Mouse (Mus musculus) heart, embryonic 11.5 days (tissue): ENCODE data around the gene Defa17. TPM values are rescaled to one million over a fixed set of nuclear protein-coding genes. Genes with fewer than 3 reads are reported as not detected.
"Not testable (repeated sequence)": the region's sequence is repeated elsewhere in the genome, so short reads cannot be mapped to it uniquely, and the experiment has no call there.

Source experiments
- ATAC-seq: fragments of 200-750 bp; cut with Nextera tagmentation; replicated peaks from 2 replicates; pipeline ENCODE4 v1.8.0; 2017; ENCODE audit warnings: moderate library complexity; ENCODE audit not compliant: insufficient number of reproducible peaks, low FRiP score, low TSS enrichment
- H3K27ac ChIP-seq: fragments of 300-500 bp; sonication (generic); 2 replicates; pipeline ENCODE4 v1.5.1; 2014; ENCODE audit warnings: mild to moderate bottlenecking, low read depth, low read length
- H3K27me3 ChIP-seq: fragments of 300-500 bp; sonication (generic); 2 replicates; pipeline ENCODE4 v1.6.1; 2014; ENCODE audit warnings: mild to moderate bottlenecking, low read length, mixed read lengths; ENCODE audit not compliant: control insufficient read depth, insufficient read depth
- H3K36me3 ChIP-seq: fragments of 300-500 bp; sonication (generic); 2 replicates; pipeline ENCODE4 v1.6.1; 2014; ENCODE audit warnings: mild to moderate bottlenecking, low read length, moderate library complexity, mixed read lengths; ENCODE audit not compliant: control insufficient read depth, insufficient read depth
- H3K4me1 ChIP-seq: fragments of 300-500 bp; sonication (generic); 2 replicates; pipeline ENCODE4 v1.6.1; 2014; ENCODE audit warnings: low read length; ENCODE audit not compliant: control insufficient read depth, insufficient read depth
- H3K4me2 ChIP-seq: fragments of 300-500 bp; sonication (generic); 2 replicates; pipeline ENCODE4 v1.6.1; 2014; ENCODE audit warnings: mild to moderate bottlenecking, moderate library complexity
- H3K4me3 ChIP-seq: fragments of 300-500 bp; sonication (generic); 2 replicates; pipeline ENCODE4 v1.5.1; 2014; ENCODE audit warnings: low read depth, low read length
- H3K9ac ChIP-seq: fragments of 300-500 bp; sonication (generic); 2 replicates; pipeline ENCODE4 v1.6.1; 2014; ENCODE audit warnings: mild to moderate bottlenecking, low read depth, low read length, moderate library complexity
- H3K9me3 ChIP-seq: fragments of 300-500 bp; sonication (generic); replicated peaks from 2 replicates; pipeline ENCODE4 v1.6.1; 2016; ENCODE audit warnings: low read length; ENCODE audit not compliant: control insufficient read depth
- WGBS: fragments of 180-500 bp; shearing (Covaris S2); extraction: QIAGEN DNeasy Blood & Tissue Kit; methylation state at CpG from one replicate; pipeline ENCODE4 v1.1.7; 2014; ENCODE audit not compliant: insufficient replicate concordance; 5-methylcytosine and 5-hydroxymethylcytosine counted together
- polyA plus RNA-seq: library from polyadenylated mRNA; unstranded; fragments of >200 nt; fragmentation: Nextera tagmentation; extraction: Ambion mirVana; gene quantifications from 2 replicates; pipeline ENCODE4 v1.2.1, GENCODE M21; 2014

Gene Defa17
- polyA plus RNA-seq = not detected in 2 replicates

- not testable (repeated sequence) for H3K4me1 ChIP-seq, H3K36me3 ChIP-seq, H3K27me3 ChIP-seq, ATAC-seq, H3K9ac ChIP-seq, H3K27ac ChIP-seq, H3K9me3 ChIP-seq, H3K4me2 ChIP-seq, H3K4me3 ChIP-seq
- WGBS = no CpG with 5 or more reads among the region's 2 CpGs
These were observed at the start of gene Defa17 for GRCm38 (mm10) chr8:21655480-21655879. TSS of gene Defa17 (plus strand) at chr8:21655780.

DNA sequence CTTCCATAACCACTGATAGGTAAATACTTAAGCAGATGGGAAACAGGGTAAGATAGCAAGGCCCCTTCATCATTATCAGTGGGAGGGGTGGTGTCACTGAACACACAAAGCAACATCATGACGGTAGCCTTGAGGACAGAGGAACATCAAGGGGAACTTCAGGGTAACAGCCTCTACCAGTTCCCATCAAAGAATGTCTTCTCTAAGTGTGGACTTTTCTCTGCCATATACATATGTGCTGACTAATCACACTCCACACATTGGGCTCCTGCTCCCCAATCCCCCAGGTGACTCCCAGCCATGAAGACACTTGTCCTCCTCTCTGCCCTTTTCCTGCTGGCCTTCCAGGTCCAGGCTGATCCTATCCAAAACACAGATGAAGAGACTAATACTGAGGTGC lies 37.7 kb upstream of the Defa17 start, which contains the start of gene Defa26:
Gene Defa26 (plus strand): TSS at position 301 of the 400 bp plus-strand sequence.
- not testable (repeated sequence) for H3K9ac ChIP-seq, H3K27ac ChIP-seq, H3K27me3 ChIP-seq, H3K4me2 ChIP-seq, H3K36me3 ChIP-seq, H3K9me3 ChIP-seq, ATAC-seq, H3K4me3 ChIP-seq, H3K4me1 ChIP-seq
- no CpG with 5 or more reads among the region's 1 CpGs for WGBS

GRCm38 (mm10) chr8:21665497-21665896 lies 9.9 kb downstream of the Defa17 start, which contains the start of gene Defa34:
TSS of gene Defa34 (plus strand) at chr8:21665797.
- not testable (repeated sequence) for H3K36me3 ChIP-seq, H3K27me3 ChIP-seq, H3K4me1 ChIP-seq, H3K9me3 ChIP-seq, H3K27ac ChIP-seq, ATAC-seq, H3K9ac ChIP-seq, H3K4me2 ChIP-seq, H3K4me3 ChIP-seq
- no CpG with 5 or more reads among the region's 1 CpGs for WGBS

DNA sequence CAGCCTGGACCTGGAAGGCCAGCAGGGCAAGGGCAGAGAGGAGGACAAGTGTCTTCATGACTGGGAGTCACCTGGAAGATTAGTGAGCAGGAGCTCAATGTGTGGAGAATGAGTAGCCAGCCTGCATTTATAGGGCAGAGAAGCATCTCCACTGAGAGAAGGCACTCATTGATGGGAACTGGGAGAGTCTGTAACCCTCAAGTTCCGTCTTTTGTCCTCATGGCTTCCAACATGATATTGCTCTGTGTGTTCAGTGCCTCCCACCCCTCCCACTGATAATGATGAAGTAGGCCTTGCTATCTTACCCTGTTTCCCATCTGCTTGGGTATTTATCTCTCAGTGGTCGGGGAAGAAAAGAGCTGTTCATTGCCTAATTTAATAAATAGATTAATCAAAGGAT lies 48.0 kb downstream of the Defa17 start, which contains the start of gene AY761184:
Gene AY761184 (minus strand): TSS at position 101 of the 400 bp plus-strand sequence.
- not testable (repeated sequence) for H3K4me1 ChIP-seq, H3K27me3 ChIP-seq, H3K4me3 ChIP-seq, H3K27ac ChIP-seq, ATAC-seq, H3K4me2 ChIP-seq, H3K9me3 ChIP-seq, H3K36me3 ChIP-seq, H3K9ac ChIP-seq
- 50% methylated on average over 1 of the region's 2 CpGs for WGBS

Other genes with a start within 250 kb of the Defa17 start
- gene Defa36, start 228.4 kb upstream of the Defa17 start, polyA plus RNA-seq = not detected in 2 replicates
- not detected in 2 replicates for gene Gm7849, start 199.2 kb upstream of the Defa17 start, polyA plus RNA-seq
- gene Defa20, start 146.5 kb upstream of the Defa17 start, polyA plus RNA-seq = not detected in 2 replicates
- not detected in 2 replicates for gene Defa32, start 126.7 kb upstream of the Defa17 start, polyA plus RNA-seq
- gene Defa37, start 90.4 kb upstream of the Defa17 start, polyA plus RNA-seq = not detected in 2 replicates
- gene Defa28, start 72.8 kb upstream of the Defa17 start, polyA plus RNA-seq = not detected in 2 replicates
- gene Gm7861, start 61.3 kb upstream of the Defa17 start, polyA plus RNA-seq = not detected in 2 replicates
- not detected in 2 replicates for gene Defa26, start 37.6 kb upstream of the Defa17 start, polyA plus RNA-seq
- not detected in 2 replicates for gene Defa34, start 10.0 kb downstream of the Defa17 start, polyA plus RNA-seq
- gene AY761184, start 47.9 kb downstream of the Defa17 start, polyA plus RNA-seq = not detected in 2 replicates
- not detected in 2 replicates for gene Defa24, start 78.7 kb downstream of the Defa17 start, polyA plus RNA-seq
- gene Defb50, start 167.8 kb downstream of the Defa17 start, polyA plus RNA-seq = not detected in 2 replicates
- not detected in 2 replicates for gene Defb2, start 184.1 kb downstream of the Defa17 start, polyA plus RNA-seq
- gene Defb10, start 203.1 kb downstream of the Defa17 start, polyA plus RNA-seq = not detected in 2 replicates
- not detected in 2 replicates for gene Defb9, start 229.6 kb downstream of the Defa17 start, polyA plus RNA-seq